25 mouse cellular contexts compared by ENCODE assay signal in genomic region chr6:71237031-71237431, GRCm38 (mm10). TPM values are rescaled to one million over a fixed set of nuclear protein-coding genes. Genes with fewer than 3 reads are reported as not detected.
DNase-seq lines count a peak whose midpoint lies in the region; ATAC-seq and TF ChIP-seq lines count a peak whose summit lies in the region.
"Had no signal": no experiment of that assay in that cellular context is flagged by ENCODE, and none has a peak within 500 bp of the region (broad histone marks: within the 10 kb centered on the region; RNA-seq: fewer than 3 reads in every experiment).

No protein-coding gene starts in this region.

- no peaks in the 10 kb centered on the region for H3K36me3 ChIP-seq in lung, embryonic 14.5 days (ENCODE audit: insufficient read depth)
- H3K36me3 ChIP-seq in intestine, embryonic 16.5 days (ENCODE audit: control insufficient read depth, insufficient read depth, low read length), result no peaks in the 10 kb centered on the region
- no peaks in the 10 kb centered on the region for H3K36me3 ChIP-seq in liver, embryonic 11.5 days (ENCODE audit: control insufficient read depth, insufficient read depth, low read length)
- H3K36me3 ChIP-seq in stomach, embryonic 16.5 days (ENCODE audit: control insufficient read depth, insufficient read depth, low read length), result no peaks in the 10 kb centered on the region
- H3K36me3 ChIP-seq: embryonic facial prominence, embryonic 12.5 days; forebrain, embryonic 10.5 days; G1E; midbrain, embryonic 12.5 days; neural tube, embryonic 15.5 days had no signal

- ATAC-seq in lung, embryonic 14.5 days (ENCODE audit: insufficient read depth), result peak; percentile 54
- ATAC-seq in intestine, embryonic 16.5 days, result peak; percentile 75
- ATAC-seq in liver, embryonic 11.5 days (replicated peaks; ENCODE audit: low FRiP score), result no peak
- ATAC-seq in stomach, embryonic 16.5 days (ENCODE audit: insufficient read depth, low FRiP score), result peak; percentile 26; the same call in 1 of the 2 replicates
- ATAC-seq in megakaryocyte progenitor cell, adult 5-6 weeks (replicated peaks; ENCODE audit: poor library complexity), result no peak
- ATAC-seq: inflammation-experienced regulatory T-cells, adult 6 months had no signal

- H3K4me3 ChIP-seq in lung, embryonic 14.5 days (ENCODE audit: low read depth, low read length), result no peak overlapping the region
- H3K4me3 ChIP-seq in intestine, embryonic 16.5 days (ENCODE audit: low read length), result no peak overlapping the region
- no peak overlapping the region for H3K4me3 ChIP-seq in liver, embryonic 11.5 days (ENCODE audit: low read depth, low read length)
- no peak overlapping the region for H3K4me3 ChIP-seq in stomach, embryonic 16.5 days (replicated peaks; ENCODE audit: low read length)
- H3K4me3 ChIP-seq: embryonic facial prominence, embryonic 12.5 days; forebrain, embryonic 10.5 days; heart, embryonic 12.5 days; midbrain, embryonic 12.5 days; neural tube, embryonic 15.5 days had no signal

- intact Hi-C loops in heart, postnatal 36 days (cut with DNase I), result no loop called here

- H3K9me3 ChIP-seq in lung, embryonic 14.5 days (ENCODE audit: low read depth, low read length), result no peaks in the 10 kb centered on the region
- no peaks in the 10 kb centered on the region for H3K9me3 ChIP-seq in intestine, embryonic 16.5 days (ENCODE audit: control insufficient read depth, low read length)
- no peaks in the 10 kb centered on the region for H3K9me3 ChIP-seq in liver, embryonic 11.5 days (ENCODE audit: control insufficient read depth, low read length)
- no peaks in the 10 kb centered on the region for H3K9me3 ChIP-seq in stomach, embryonic 16.5 days (replicated peaks; ENCODE audit: control insufficient read depth, low read length)
- H3K9me3 ChIP-seq: embryonic facial prominence, embryonic 12.5 days; forebrain, embryonic 10.5 days; G1E; heart, embryonic 12.5 days; midbrain, embryonic 12.5 days; neural tube, embryonic 15.5 days had no signal

- no peaks in the 10 kb centered on the region for H3K27me3 ChIP-seq in lung, embryonic 14.5 days (ENCODE audit: insufficient read depth, low read length)
- no peaks in the 10 kb centered on the region for H3K27me3 ChIP-seq in intestine, embryonic 16.5 days (replicated peaks; ENCODE audit: control insufficient read depth, insufficient read depth, low read length)
- no peaks in the 10 kb centered on the region for H3K27me3 ChIP-seq in liver, embryonic 11.5 days (replicated peaks; ENCODE audit: control insufficient read depth, insufficient read depth, low read length)
- no peaks in the 10 kb centered on the region for H3K27me3 ChIP-seq in stomach, embryonic 16.5 days (ENCODE audit: control insufficient read depth, insufficient read depth, low read length)
- H3K27me3 ChIP-seq: embryonic facial prominence, embryonic 12.5 days; heart, embryonic 12.5 days; midbrain, embryonic 12.5 days; neural tube, embryonic 15.5 days had no signal

- peak overlapping the region; percentile 58; the same call in 1 of the 2 replicates for H3K27ac ChIP-seq in lung, embryonic 14.5 days (ENCODE audit: low read depth)
- H3K27ac ChIP-seq in intestine, embryonic 16.5 days (ENCODE audit: low read length), result peak overlapping the region; percentile 4
- H3K27ac ChIP-seq in liver, embryonic 11.5 days (ENCODE audit: low read depth, low read length), result peak overlapping the region; percentile 78; the same call in 1 of the 2 replicates
- peak overlapping the region; percentile 42; the same call in 1 of the 2 replicates for H3K27ac ChIP-seq in stomach, embryonic 16.5 days (ENCODE audit: low read length)
- H3K27ac ChIP-seq: embryonic facial prominence, embryonic 12.5 days; forebrain, embryonic 10.5 days; midbrain, embryonic 12.5 days; neural tube, embryonic 15.5 days had no signal

- peak; percentile 32 for DNase-seq in lung, embryonic 14.5 days
- DNase-seq in lung, postnatal 10 days, result no peak
- DNase-seq in liver, embryonic 11.5 days (ENCODE audit: low spot score), result no peak
- DNase-seq in heart, postnatal 36 days, result no peak
- DNase-seq: adrenal gland, adult 2 months; cerebellum, adult 18-20 months; gastrocnemius, postnatal 36 days; lung, adult 2 months; right cerebral cortex, adult 18-20 months had no signal

- H3K4me2 ChIP-seq in lung, embryonic 14.5 days, result no peak overlapping the region
- H3K4me2 ChIP-seq in intestine, embryonic 16.5 days (ENCODE audit: low read depth, low read length), result 0 out of 2 replicates have a peak overlapping the region, but pooled peaks have one; percentile 15
- H3K4me2 ChIP-seq in liver, embryonic 11.5 days, result no peak overlapping the region; the same call in 1 of the 2 replicates
- H3K4me2 ChIP-seq in stomach, embryonic 16.5 days (ENCODE audit: low read depth, low read length), result no peak overlapping the region
- H3K4me2 ChIP-seq: embryonic facial prominence, embryonic 12.5 days; heart, embryonic 12.5 days; midbrain, embryonic 12.5 days; neural tube, embryonic 15.5 days had no signal

- no peaks in the 10 kb centered on the region for H3K4me1 ChIP-seq in lung, embryonic 14.5 days (ENCODE audit: insufficient read depth)
- H3K4me1 ChIP-seq in intestine, embryonic 16.5 days (ENCODE audit: control insufficient read depth, insufficient read depth, low read length), result no peaks in the 10 kb centered on the region; the same call in 1 of the 2 replicates
- H3K4me1 ChIP-seq in liver, embryonic 11.5 days (replicated peaks; ENCODE audit: control insufficient read depth, insufficient read depth, low read length), result no peaks in the 10 kb centered on the region
- 0 out of 2 replicates have a peak, but pooled peaks cover 2% of the 10 kb centered on the region for H3K4me1 ChIP-seq in stomach, embryonic 16.5 days (ENCODE audit: control insufficient read depth, insufficient read depth, low read length)
- H3K4me1 ChIP-seq: embryonic facial prominence, embryonic 12.5 days; forebrain, embryonic 10.5 days; midbrain, embryonic 12.5 days; neural tube, embryonic 15.5 days had no signal

- 61% methylated on average over 6 of the region's 6 CpGs for WGBS in lung, embryonic 14.5 days
- WGBS in intestine, embryonic 16.5 days, result 62% methylated on average over 6 of the region's 6 CpGs
- 73% methylated on average over 6 of the region's 6 CpGs for WGBS in liver, embryonic 11.5 days
- 52% methylated on average over 6 of the region's 6 CpGs for WGBS in stomach, embryonic 16.5 days

- no peak for TF ChIP-seq CTCF in lung, embryonic 14.5 days (IDR thresholded peaks at IDR 0.05; ENCODE audit: low read depth)

- no peak overlapping the region for H3K9ac ChIP-seq in lung, embryonic 14.5 days
- no peak overlapping the region for H3K9ac ChIP-seq in intestine, embryonic 16.5 days (ENCODE audit: low read depth, low read length)
- no peak overlapping the region for H3K9ac ChIP-seq in liver, embryonic 11.5 days (ENCODE audit: low read depth, low read length)
- H3K9ac ChIP-seq in stomach, embryonic 16.5 days (ENCODE audit: low read length), result no peak overlapping the region
- H3K9ac ChIP-seq: embryonic facial prominence, embryonic 12.5 days; heart, embryonic 12.5 days; midbrain, embryonic 12.5 days; neural tube, embryonic 15.5 days had no signal

RNA-seq across cellular contexts. Expression of gene Krcc1, which starts 34.4 kb away (rescaled TPM):
- 45.5 and 49.0 TPM in 2 replicates for polyA plus RNA-seq in lung, embryonic 14.5 days (2014; fragmentation: Nextera tagmentation; extraction: Ambion mirVana)
- polyA plus RNA-seq in intestine, embryonic 16.5 days (2015; fragmentation: Nextera tagmentation; extraction: Ambion mirVana), result 70.8 and 72.0 TPM in 2 replicates
- 35.5 and 40.3 TPM in 2 replicates for polyA plus RNA-seq in liver, embryonic 11.5 days (2014; fragmentation: Nextera tagmentation; extraction: Ambion mirVana)
- polyA plus RNA-seq in stomach, embryonic 16.5 days (2015; fragmentation: Nextera tagmentation; extraction: Ambion mirVana), result 57.0 and 57.5 TPM in 2 replicates
- total RNA-seq in megakaryocyte progenitor cell, adult 5-6 weeks (2015), result 75.1 and 76.5 TPM in 2 replicates
- total RNA-seq in megakaryocyte progenitor cell, adult 5-6 weeks (2017), result 101 and 114 TPM in 2 replicates
- 10 to 100 TPM; 51.9 to 56.0 TPM for total RNA-seq in heart, postnatal 36 days (2021)

RNA-seq across cellular contexts. Expression of gene Fabp1, which starts 37.4 kb away (rescaled TPM):
- not detected in 2 replicates for polyA plus RNA-seq in lung, embryonic 14.5 days (2014; fragmentation: Nextera tagmentation; extraction: Ambion mirVana)
- polyA plus RNA-seq in intestine, embryonic 16.5 days (2015; fragmentation: Nextera tagmentation; extraction: Ambion mirVana), result 4,478 and 6,129 TPM in 2 replicates
- 59.9 and 63.9 TPM in 2 replicates for polyA plus RNA-seq in liver, embryonic 11.5 days (2014; fragmentation: Nextera tagmentation; extraction: Ambion mirVana)
- 644 and 834 TPM in 2 replicates for polyA plus RNA-seq in stomach, embryonic 16.5 days (2015; fragmentation: Nextera tagmentation; extraction: Ambion mirVana)
- not detected in 2 replicates for total RNA-seq in megakaryocyte progenitor cell, adult 5-6 weeks (2015)
- not detected in 2 replicates for total RNA-seq in megakaryocyte progenitor cell, adult 5-6 weeks (2017)
- total RNA-seq in heart, postnatal 36 days (2021), result not detected
- total RNA-seq: common myeloid progenitor, adult 5-6 weeks; G1E; gastrocnemius, postnatal 36 days; hematopoietic stem cell, adult 5-6 weeks; layer of hippocampus, postnatal 14 days; left cerebral cortex, postnatal 36 days had no signal
- polyA plus RNA-seq: adrenal gland, adult 2 months; brain, embryonic 14.5 days; embryonic facial prominence, embryonic 12.5 days; forebrain, embryonic 10.5 days; frontal cortex, adult 2 months; G1E; inflammation-experienced regulatory T-cells, adult 6 months; midbrain, embryonic 12.5 days; neural tube, embryonic 15.5 days had no signal

Comparison
In these comparisons a context has a peak if more than half of its experiments do, and no peak if none do; other contexts are left out.
1. ATAC-seq: peak in lung, embryonic 14.5 days (single experiment), intestine, embryonic 16.5 days (single experiment) and stomach, embryonic 16.5 days (single experiment); none in liver, embryonic 11.5 days (single experiment) and megakaryocyte progenitor cell, adult 5-6 weeks (single experiment).
2. H3K27ac ChIP-seq: peak in every context shown above with its lines; median percentile 78 in liver, embryonic 11.5 days; 58 in lung, embryonic 14.5 days; 42 in stomach, embryonic 16.5 days; 4 in intestine, embryonic 16.5 days.
3. RNA of gene Fabp1, which starts 37.4 kb away (polyA plus RNA-seq): 4,478 to 6,129 TPM in intestine, embryonic 16.5 days, 644 to 834 TPM in stomach, embryonic 16.5 days and 59.9 to 63.9 TPM in liver, embryonic 11.5 days; not detected in lung, embryonic 14.5 days; every median in the first group is over 10 times any median in the second.